Mouse (Mus musculus): ENCODE results near the gene Rnf126. TPM values are rescaled to one million over a fixed set of nuclear protein-coding genes. Genes with fewer than 3 reads are reported as not detected.

The Rnf126 gene
- polyA plus RNA-seq, 1 experiment from 2014 or later: 98.8 TPM

Other genes starting within 250 kb of the Rnf126 start
- 10.9 and 11.0 TPM in 2 replicates for gene Plpp2, start 233.2 kb downstream of the Rnf126 start, polyA plus RNA-seq (2016; fragmentation: Nextera tagmentation; extraction: Ambion mirVana)
- gene Mier2, start 211.8 kb downstream of the Rnf126 start, polyA plus RNA-seq (2016; fragmentation: Nextera tagmentation; extraction: Ambion mirVana): 59.8 and 62.5 TPM in 2 replicates
- gene Theg, start 179.6 kb downstream of the Rnf126 start, polyA plus RNA-seq (2016; fragmentation: Nextera tagmentation; extraction: Ambion mirVana): not detected in 2 replicates
- 0.04 and 0.08 TPM in 2 replicates for gene C2cd4c, start 152.9 kb downstream of the Rnf126 start, polyA plus RNA-seq (2016; fragmentation: Nextera tagmentation; extraction: Ambion mirVana)
- 22.8 and 23.3 TPM in 2 replicates for gene Shc2, start 129.0 kb downstream of the Rnf126 start, polyA plus RNA-seq (2016; fragmentation: Nextera tagmentation; extraction: Ambion mirVana)
- gene Odf3l2, start 121.2 kb downstream of the Rnf126 start, polyA plus RNA-seq (2016; fragmentation: Nextera tagmentation; extraction: Ambion mirVana): not detected in 2 replicates
- gene Madcam1, start 102.4 kb downstream of the Rnf126 start, polyA plus RNA-seq (2016; fragmentation: Nextera tagmentation; extraction: Ambion mirVana): 0.60 and 1.7 TPM in 2 replicates
- 62.4 and 72.3 TPM in 2 replicates for gene Tpgs1, start 97.6 kb downstream of the Rnf126 start, polyA plus RNA-seq (2016; fragmentation: Nextera tagmentation; extraction: Ambion mirVana)
- gene Cdc34, start 84.8 kb downstream of the Rnf126 start, polyA plus RNA-seq (2016; fragmentation: Nextera tagmentation; extraction: Ambion mirVana): 139 and 156 TPM in 2 replicates
- gene Gzmm, start 77.9 kb downstream of the Rnf126 start, polyA plus RNA-seq (2016; fragmentation: Nextera tagmentation; extraction: Ambion mirVana): 1.4 TPM in 2 replicates
- gene Bsg, start 62.5 kb downstream of the Rnf126 start, polyA plus RNA-seq (2016; fragmentation: Nextera tagmentation; extraction: Ambion mirVana): 540 and 588 TPM in 2 replicates
- 0.18 and 0.25 TPM in 2 replicates for gene Hcn2, start 50.3 kb downstream of the Rnf126 start, polyA plus RNA-seq (2016; fragmentation: Nextera tagmentation; extraction: Ambion mirVana)
- gene Polrmt, start 20.4 kb downstream of the Rnf126 start, polyA plus RNA-seq (2016; fragmentation: Nextera tagmentation; extraction: Ambion mirVana): 45.3 and 46.3 TPM in 2 replicates
- gene Fgf22, start 11.9 kb downstream of the Rnf126 start, polyA plus RNA-seq (2016; fragmentation: Nextera tagmentation; extraction: Ambion mirVana): 0.48 and 0.55 TPM in 2 replicates
- 1.0 and 1.6 TPM in 2 replicates for gene Fstl3, start 10.3 kb upstream of the Rnf126 start, polyA plus RNA-seq (2016; fragmentation: Nextera tagmentation; extraction: Ambion mirVana)
- 0.27 TPM in 1 of 2 replicates, not detected in the other for gene Prss57, start 24.0 kb upstream of the Rnf126 start, polyA plus RNA-seq (2016; fragmentation: Nextera tagmentation; extraction: Ambion mirVana)
- 198 and 204 TPM in 2 replicates for gene Palm, start 26.6 kb upstream of the Rnf126 start, polyA plus RNA-seq (2016; fragmentation: Nextera tagmentation; extraction: Ambion mirVana)
- gene Misp, start 54.0 kb upstream of the Rnf126 start, polyA plus RNA-seq (2016; fragmentation: Nextera tagmentation; extraction: Ambion mirVana): 0.94 and 1.0 TPM in 2 replicates
- 202 TPM in 2 replicates for gene Ptbp1, start 87.5 kb upstream of the Rnf126 start, polyA plus RNA-seq (2016; fragmentation: Nextera tagmentation; extraction: Ambion mirVana)
- 14.3 and 16.7 TPM in 2 replicates for gene Prtn3, start 107.5 kb upstream of the Rnf126 start, polyA plus RNA-seq (2016; fragmentation: Nextera tagmentation; extraction: Ambion mirVana)
- 296 and 302 TPM in 2 replicates for gene Plppr3, start 107.7 kb upstream of the Rnf126 start, polyA plus RNA-seq (2016; fragmentation: Nextera tagmentation; extraction: Ambion mirVana)
- not detected in 2 replicates for gene Elane, start 119.3 kb upstream of the Rnf126 start, polyA plus RNA-seq (2016; fragmentation: Nextera tagmentation; extraction: Ambion mirVana)
- gene Cfd, start 123.9 kb upstream of the Rnf126 start, polyA plus RNA-seq (2016; fragmentation: Nextera tagmentation; extraction: Ambion mirVana): not detected in 2 replicates
- 65.4 and 68.4 TPM in 2 replicates for gene Med16, start 142.0 kb upstream of the Rnf126 start, polyA plus RNA-seq (2016; fragmentation: Nextera tagmentation; extraction: Ambion mirVana)
- gene Gm26602, start 143.9 kb upstream of the Rnf126 start, polyA plus RNA-seq (2016; fragmentation: Nextera tagmentation; extraction: Ambion mirVana): 27.9 and 34.2 TPM in 2 replicates
- 1.4 and 1.5 TPM in 2 replicates for gene Kiss1r, start 150.0 kb upstream of the Rnf126 start, polyA plus RNA-seq (2016; fragmentation: Nextera tagmentation; extraction: Ambion mirVana)
- gene R3hdm4, start 154.3 kb upstream of the Rnf126 start, polyA plus RNA-seq (2016; fragmentation: Nextera tagmentation; extraction: Ambion mirVana): 157 and 167 TPM in 2 replicates
- 4.0 and 5.6 TPM in 2 replicates for gene Arid3a, start 160.1 kb upstream of the Rnf126 start, polyA plus RNA-seq (2016; fragmentation: Nextera tagmentation; extraction: Ambion mirVana)
- 90.4 and 97.0 TPM in 2 replicates for gene Wdr18, start 193.2 kb upstream of the Rnf126 start, polyA plus RNA-seq (2016; fragmentation: Nextera tagmentation; extraction: Ambion mirVana)
- gene Grin3b, start 203.8 kb upstream of the Rnf126 start, polyA plus RNA-seq (2016; fragmentation: Nextera tagmentation; extraction: Ambion mirVana): 0.39 and 0.54 TPM in 2 replicates
- 19.3 and 20.9 TPM in 2 replicates for gene Tmem259, start 217.4 kb upstream of the Rnf126 start, polyA plus RNA-seq (2016; fragmentation: Nextera tagmentation; extraction: Ambion mirVana)
- gene Cnn2, start 221.6 kb upstream of the Rnf126 start, polyA plus RNA-seq (2016; fragmentation: Nextera tagmentation; extraction: Ambion mirVana): 109 and 168 TPM in 2 replicates
- 7.6 and 8.5 TPM in 2 replicates for gene Abca7, start 229.5 kb upstream of the Rnf126 start, polyA plus RNA-seq (2016; fragmentation: Nextera tagmentation; extraction: Ambion mirVana)
- 4.5 and 5.6 TPM in 2 replicates for gene Arhgap45, start 249.7 kb upstream of the Rnf126 start, polyA plus RNA-seq (2016; fragmentation: Nextera tagmentation; extraction: Ambion mirVana)